Mouse (Mus musculus): ENCODE measurements around the gene Chmp1a. TPM values are rescaled to one million over a fixed set of nuclear protein-coding genes. Genes with fewer than 3 reads are reported as not detected.
A peak's percentile ranks its signal among the peaks of the same experiment; 100 is the strongest.

Chmp1a gene
- polyA plus RNA-seq, 1 experiment from 2014 or later, result 95.1 TPM

- Histone ChIP-seq H3K27me3 (ENCODE audit: control insufficient read depth, insufficient read depth, low read length) (no peaks in the 10 kb centered on the region), H3K4me1 (ENCODE audit: control insufficient read depth, insufficient read depth, low read length) (peaks cover 5% of the 10 kb centered on the region; the same call in 1 of the 2 replicates), H3K4me3 (ENCODE audit: low read depth, low read length) (no peak overlapping the region), H3K27ac (replicated peaks; ENCODE audit: low read depth, low read length) (no peak overlapping the region), H3K36me3 (ENCODE audit: control insufficient read depth, insufficient read depth, low read length) (peaks cover 20% of the 10 kb centered on the region), H3K9ac (ENCODE audit: low read length) (no peak overlapping the region), H3K9me3 (ENCODE audit: control insufficient read depth, low read length) (no peaks in the 10 kb centered on the region), H3K4me2 (ENCODE audit: low read depth, severe bottlenecking) (no peak overlapping the region)
- ATAC-seq (ENCODE audit: insufficient number of reproducible peaks, low FRiP score, low TSS enrichment, low read depth) (no peak), DNase-seq (ENCODE audit: low spot score) (no peak)
- WGBS, result 90% methylated on average over 8 of the region's 8 CpGs
Observed at GRCm38 (mm10) chr8:123248596-123248995, 36.0 kb upstream of the Chmp1a start.

- H3K27ac ChIP-seq (replicated peaks; ENCODE audit: low read depth, low read length), result no peak overlapping the region
- peaks cover 20% of the 10 kb centered on the region for H3K36me3 ChIP-seq (ENCODE audit: control insufficient read depth, insufficient read depth, low read length)
- H3K9ac ChIP-seq (ENCODE audit: low read length), result no peak overlapping the region
- no peak for ATAC-seq (ENCODE audit: insufficient number of reproducible peaks, low FRiP score, low TSS enrichment, low read depth)
- no peaks in the 10 kb centered on the region for H3K27me3 ChIP-seq (ENCODE audit: control insufficient read depth, insufficient read depth, low read length)
- 96% methylated on average over 6 of the region's 6 CpGs for WGBS
- H3K9me3 ChIP-seq (ENCODE audit: control insufficient read depth, low read length), result no peaks in the 10 kb centered on the region
- no peaks in the 10 kb centered on the region; the same call in 1 of the 2 replicates for H3K4me1 ChIP-seq (ENCODE audit: control insufficient read depth, insufficient read depth, low read length)
- H3K4me3 ChIP-seq (ENCODE audit: low read depth, low read length), result no peak overlapping the region
- no peak for DNase-seq (ENCODE audit: low spot score)
- no peak overlapping the region for H3K4me2 ChIP-seq (ENCODE audit: low read depth, severe bottlenecking)
Observed at GRCm38 (mm10) chr8:123247748-123248147, 35.2 kb upstream of the Chmp1a start.

GRCm38 (mm10) chr8:123245543-123245942 is 33.0 kb upstream of the Chmp1a start:
- no peak for DNase-seq (ENCODE audit: low spot score)
- no peak overlapping the region for H3K4me2 ChIP-seq (ENCODE audit: low read depth, severe bottlenecking)
- H3K9ac ChIP-seq (ENCODE audit: low read length), result no peak overlapping the region
- 87% methylated on average over 12 of the region's 12 CpGs for WGBS
- H3K4me1 ChIP-seq (ENCODE audit: control insufficient read depth, insufficient read depth, low read length), result no peaks in the 10 kb centered on the region
- no peak for ATAC-seq (ENCODE audit: insufficient number of reproducible peaks, low FRiP score, low TSS enrichment, low read depth)
- no peaks in the 10 kb centered on the region for H3K27me3 ChIP-seq (ENCODE audit: control insufficient read depth, insufficient read depth, low read length)
- H3K9me3 ChIP-seq (ENCODE audit: control insufficient read depth, low read length), result no peaks in the 10 kb centered on the region
- peaks cover 24% of the 10 kb centered on the region for H3K36me3 ChIP-seq (ENCODE audit: control insufficient read depth, insufficient read depth, low read length)
- no peak overlapping the region for H3K4me3 ChIP-seq (ENCODE audit: low read depth, low read length)
- no peak overlapping the region for H3K27ac ChIP-seq (replicated peaks; ENCODE audit: low read depth, low read length)

- H3K27me3 ChIP-seq (ENCODE audit: control insufficient read depth, insufficient read depth, low read length), result no peaks in the 10 kb centered on the region
- H3K9ac ChIP-seq (ENCODE audit: low read length), result no peak overlapping the region
- peaks cover 20% of the 10 kb centered on the region for H3K36me3 ChIP-seq (ENCODE audit: control insufficient read depth, insufficient read depth, low read length)
- H3K4me1 ChIP-seq (ENCODE audit: control insufficient read depth, insufficient read depth, low read length), result no peaks in the 10 kb centered on the region
- H3K9me3 ChIP-seq (ENCODE audit: control insufficient read depth, low read length), result no peaks in the 10 kb centered on the region
- H3K4me2 ChIP-seq (ENCODE audit: low read depth, severe bottlenecking), result no peak overlapping the region
- no peak overlapping the region for H3K4me3 ChIP-seq (ENCODE audit: low read depth, low read length)
- ATAC-seq (ENCODE audit: insufficient number of reproducible peaks, low FRiP score, low TSS enrichment, low read depth), result no peak
- no peak overlapping the region for H3K27ac ChIP-seq (replicated peaks; ENCODE audit: low read depth, low read length)
- no peak for DNase-seq (ENCODE audit: low spot score)
- WGBS, result 93% methylated on average over 4 of the region's 4 CpGs
Observed at GRCm38 (mm10) chr8:123244382-123244781, 31.8 kb upstream of the Chmp1a start.

- 69% methylated on average over 11 of the region's 11 CpGs for WGBS
- no peak overlapping the region for H3K4me3 ChIP-seq (ENCODE audit: low read depth, low read length)
- H3K9me3 ChIP-seq (ENCODE audit: control insufficient read depth, low read length), result no peaks in the 10 kb centered on the region
- H3K27me3 ChIP-seq (ENCODE audit: control insufficient read depth, insufficient read depth, low read length), result no peaks in the 10 kb centered on the region
- no peak for DNase-seq (ENCODE audit: low spot score)
- H3K9ac ChIP-seq (ENCODE audit: low read length), result no peak overlapping the region
- no peaks in the 10 kb centered on the region for H3K4me1 ChIP-seq (ENCODE audit: control insufficient read depth, insufficient read depth, low read length)
- H3K36me3 ChIP-seq (ENCODE audit: control insufficient read depth, insufficient read depth, low read length), result peaks cover 19% of the 10 kb centered on the region
- no peak overlapping the region for H3K27ac ChIP-seq (replicated peaks; ENCODE audit: low read depth, low read length)
- no peak for ATAC-seq (ENCODE audit: insufficient number of reproducible peaks, low FRiP score, low TSS enrichment, low read depth)
- no peak overlapping the region for H3K4me2 ChIP-seq (ENCODE audit: low read depth, severe bottlenecking)
Observed at GRCm38 (mm10) chr8:123243053-123243452, 30.5 kb upstream of the Chmp1a start.

- Histone ChIP-seq H3K27me3 (ENCODE audit: control insufficient read depth, insufficient read depth, low read length) (no peaks in the 10 kb centered on the region), H3K4me1 (ENCODE audit: control insufficient read depth, insufficient read depth, low read length) (no peaks in the 10 kb centered on the region), H3K36me3 (ENCODE audit: control insufficient read depth, insufficient read depth, low read length) (peaks cover 13% of the 10 kb centered on the region), H3K9me3 (ENCODE audit: control insufficient read depth, low read length) (no peaks in the 10 kb centered on the region), H3K4me3 (ENCODE audit: low read depth, low read length) (no peak overlapping the region), H3K9ac (ENCODE audit: low read length) (no peak overlapping the region), H3K4me2 (ENCODE audit: low read depth, severe bottlenecking) (no peak overlapping the region), H3K27ac (replicated peaks; ENCODE audit: low read depth, low read length) (no peak overlapping the region)
- 83% methylated on average over 7 of the region's 7 CpGs for WGBS
- no peak for ATAC-seq (ENCODE audit: insufficient number of reproducible peaks, low FRiP score, low TSS enrichment, low read depth)
- no peak for DNase-seq (ENCODE audit: low spot score)
Observed at GRCm38 (mm10) chr8:123242107-123242923, 29.8 kb upstream of the Chmp1a start.

- Histone ChIP-seq H3K9ac (ENCODE audit: low read length) (no peak overlapping the region), H3K9me3 (ENCODE audit: control insufficient read depth, low read length) (no peaks in the 10 kb centered on the region), H3K27me3 (ENCODE audit: control insufficient read depth, insufficient read depth, low read length) (peaks cover 15% of the 10 kb centered on the region), H3K27ac (replicated peaks; ENCODE audit: low read depth, low read length) (no peak overlapping the region), H3K4me3 (ENCODE audit: low read depth, low read length) (no peak overlapping the region), H3K36me3 (ENCODE audit: control insufficient read depth, insufficient read depth, low read length) (peaks cover 3% of the 10 kb centered on the region; the same call in 1 of the 2 replicates), H3K4me1 (ENCODE audit: control insufficient read depth, insufficient read depth, low read length) (peaks cover 7% of the 10 kb centered on the region; the same call in 1 of the 2 replicates), H3K4me2 (ENCODE audit: low read depth, severe bottlenecking) (no peak overlapping the region)
- DNase-seq (ENCODE audit: low spot score) (no peak), ATAC-seq (ENCODE audit: insufficient number of reproducible peaks, low FRiP score, low TSS enrichment, low read depth) (no peak)
- 90% methylated on average over 10 of the region's 10 CpGs for WGBS
Observed at GRCm38 (mm10) chr8:123239398-123239797, 26.8 kb upstream of the Chmp1a start.

- Histone ChIP-seq H3K4me2 (ENCODE audit: low read depth, severe bottlenecking) (peak within 1 kb of the TSS; percentile 80), H3K27me3 (ENCODE audit: control insufficient read depth, insufficient read depth, low read length) (peaks cover 22% of the 10 kb centered on the region), H3K27ac (replicated peaks; ENCODE audit: low read depth, low read length) (no peak within 1 kb of the TSS), H3K9me3 (ENCODE audit: control insufficient read depth, low read length) (no peaks in the 10 kb centered on the region), H3K4me1 (ENCODE audit: control insufficient read depth, insufficient read depth, low read length) (peaks cover 7% of the 10 kb centered on the region; the same call in 1 of the 2 replicates), H3K4me3 (ENCODE audit: low read depth, low read length) (peak within 1 kb of the TSS; percentile 42), H3K36me3 (ENCODE audit: control insufficient read depth, insufficient read depth, low read length) (no peaks in the 10 kb centered on the region), H3K9ac (ENCODE audit: low read length) (peak within 1 kb of the TSS; percentile 24; the same call in 1 of the 2 replicates)
- DNase-seq (ENCODE audit: low spot score) (peak; percentile 91), ATAC-seq (ENCODE audit: insufficient number of reproducible peaks, low FRiP score, low TSS enrichment, low read depth) (peak; percentile 80)
- 2% methylated on average over 57 of the region's 57 CpGs for WGBS
Observed at GRCm38 (mm10) chr8:123235520-123236497, 23.2 kb upstream of the Chmp1a start, which contains the start of gene Spata2l. Spata2l (minus strand) TSS chr8:123236233.

All from limb, embryonic 11.5 days (tissue).